Mouse (Mus musculus) ES-Bruce4 (cell line): ENCODE data around the gene Fam222b.

Source experiments
- CTCF ChIP-seq: IDR thresholded peaks from one replicate; pipeline ENCODE4 v1.8.1; 2011; ENCODE audit warnings: low read depth, low read length
- POLR2A ChIP-seq: IDR thresholded peaks from one replicate; pipeline ENCODE4 v1.8.1; 2011; ENCODE audit warnings: low read length; ENCODE audit not compliant: insufficient read depth

DNA sequence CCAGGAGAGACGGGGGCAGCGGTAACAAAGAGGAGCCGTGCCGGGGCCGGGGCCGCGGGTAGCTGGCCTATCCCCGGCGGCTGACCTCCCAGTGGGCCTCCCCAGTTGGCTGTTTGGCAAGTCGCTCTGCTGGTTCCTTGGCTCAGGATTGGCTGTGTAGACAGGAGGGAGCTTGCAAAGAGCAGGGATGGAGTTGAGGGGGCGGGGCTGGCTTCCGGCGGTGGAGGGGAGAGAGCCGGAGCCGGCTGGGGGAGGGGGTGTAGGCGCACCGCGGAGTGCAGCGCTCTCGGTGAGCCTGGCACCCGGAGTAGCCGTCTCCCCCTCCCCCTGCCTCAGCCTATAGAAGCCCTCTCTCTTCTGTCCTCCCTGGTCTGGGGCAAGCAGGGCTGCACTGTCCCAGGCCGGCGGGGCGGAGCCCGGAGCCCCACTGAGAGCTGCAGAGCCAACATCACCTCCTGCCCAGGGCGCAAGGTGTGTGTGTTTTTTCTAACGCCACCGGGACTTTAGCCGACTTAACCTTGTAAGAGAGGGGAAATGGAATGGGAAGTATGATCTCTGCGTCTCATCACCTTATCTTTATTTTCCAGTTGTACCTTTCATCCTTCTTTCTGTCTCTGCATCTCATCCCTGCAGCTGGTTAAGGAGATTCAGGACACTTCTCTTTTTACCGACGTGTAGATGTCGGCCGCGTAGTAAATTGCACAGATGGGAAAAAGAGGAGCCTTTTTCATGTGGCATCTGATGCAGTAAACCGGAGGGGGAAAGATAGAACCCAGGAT is 21.1 kb downstream of the Fam222b start:
- no peak for TF ChIP-seq POLR2A
- TF ChIP-seq CTCF: no peak
